Mouse (Mus musculus): ENCODE data around the gene BC048562.

DNA sequence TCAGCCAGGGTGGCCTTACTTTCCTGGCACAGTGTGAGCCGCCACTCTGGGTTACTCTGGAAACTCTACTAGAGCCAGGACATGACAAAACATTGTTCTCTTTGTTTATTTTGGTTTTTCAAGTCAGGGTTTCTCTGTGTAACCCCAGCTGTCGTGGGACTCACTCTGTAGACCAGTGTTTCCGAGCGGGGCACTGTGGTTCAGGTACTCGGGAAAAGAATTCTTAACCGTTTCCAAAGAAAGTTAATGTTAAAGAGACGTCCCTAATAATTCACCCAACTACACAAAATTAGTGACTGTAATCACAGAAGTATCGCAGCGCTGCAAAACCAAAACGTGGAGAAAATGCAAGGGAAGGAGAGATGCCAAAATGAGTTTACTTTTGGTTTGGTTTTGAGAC is 47.7 kb upstream of the BC048562 start:
- TF ChIP-seq CTCF (IDR thresholded peaks at IDR 0.05; ENCODE audit: borderline replicate concordance, extremely low read depth, insufficient read depth, insufficient read length) (no peak), POLR2A (IDR thresholded peaks at IDR 0.05; ENCODE audit: borderline replicate concordance, extremely low read depth, insufficient read depth, insufficient read length, poor library complexity, severe bottlenecking) (no peak)
